Mouse (Mus musculus): ENCODE results near the gene Olfr790. TPM values are rescaled to one million over a fixed set of nuclear protein-coding genes. Genes with fewer than 3 reads are reported as not detected.

Gene Olfr790
- total RNA-seq (2017): not detected in 2 replicates

DNA sequence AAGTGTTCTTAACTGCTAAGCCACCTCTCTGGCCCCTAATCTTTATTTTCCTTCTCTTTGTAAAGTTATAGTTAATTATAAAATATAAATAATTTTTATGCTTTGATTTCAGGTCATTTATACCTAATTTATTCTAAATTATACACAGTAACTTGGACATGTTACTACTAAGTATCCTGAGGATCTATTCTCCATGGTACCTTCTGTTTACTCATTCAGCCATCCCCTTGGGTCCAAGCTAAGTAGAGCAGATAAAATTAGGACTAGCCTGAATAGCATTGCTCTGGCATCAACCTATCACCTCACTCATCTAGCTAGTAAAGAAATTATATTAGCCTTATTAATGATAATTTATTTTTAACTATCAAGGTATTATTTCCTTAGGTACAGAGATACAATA lies at the start of gene Olfr790:
Gene Olfr790 (plus strand): TSS at position 301 of the 400 bp plus-strand sequence.
- no peak for ATAC-seq (replicated peaks in 1 of 2; ENCODE audit: insufficient read depth in 1 of 2, low FRiP score in 2 of 2, low TSS enrichment in 1 of 2, low read depth in 1 of 2, poor library complexity in 2 of 2, severe bottlenecking in 2 of 2)

DNA sequence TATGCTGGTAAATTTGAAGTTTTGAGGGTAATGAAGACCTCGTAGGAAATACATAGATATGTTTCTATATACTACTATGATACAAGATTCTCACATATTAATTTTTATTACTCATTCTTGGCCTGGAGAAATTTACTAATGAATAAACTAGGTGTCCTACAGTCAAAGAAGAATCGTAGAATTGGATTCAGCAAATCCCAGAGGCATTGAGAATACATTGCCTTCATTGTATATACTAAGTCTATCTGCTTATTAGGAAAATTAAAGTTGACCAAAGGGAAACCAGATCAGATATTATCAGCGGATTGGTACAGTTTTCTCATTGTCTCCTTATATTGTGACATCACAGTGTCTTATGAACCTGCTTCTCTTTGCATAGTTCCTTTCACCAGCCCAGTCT lies 36.7 kb upstream of the Olfr790 start, which contains the start of gene Olfr787:
Gene Olfr787 (plus strand): TSS at position 301 of the 400 bp plus-strand sequence.
- ATAC-seq (replicated peaks in 1 of 2; ENCODE audit: insufficient read depth in 1 of 2, low FRiP score in 2 of 2, low TSS enrichment in 1 of 2, low read depth in 1 of 2, poor library complexity in 2 of 2, severe bottlenecking in 2 of 2): no peak

DNA sequence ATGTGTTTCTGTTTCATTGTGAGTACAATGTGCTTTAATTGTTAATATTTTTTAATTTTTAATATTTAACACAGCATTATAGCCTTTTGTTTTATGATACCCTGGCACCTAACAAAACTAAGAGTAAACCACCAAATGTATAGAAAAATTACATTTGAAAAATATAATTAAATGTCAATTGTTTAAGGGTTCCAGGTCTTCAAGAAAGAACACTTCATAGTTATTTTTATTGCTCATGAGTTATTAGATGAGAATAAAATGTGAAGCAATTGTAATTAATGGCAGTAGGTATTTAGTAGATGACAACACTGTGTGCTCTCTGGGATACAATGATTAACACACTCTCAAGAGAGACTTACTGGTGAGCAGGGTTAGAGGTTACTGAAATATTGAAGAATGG lies 27.6 kb upstream of the Olfr790 start, which contains the start of gene Olfr788:
Gene Olfr788 (plus strand): TSS at position 301 of the 400 bp plus-strand sequence.
- ATAC-seq (replicated peaks in 1 of 2; ENCODE audit: insufficient read depth in 1 of 2, low FRiP score in 2 of 2, low TSS enrichment in 1 of 2, low read depth in 1 of 2, poor library complexity in 2 of 2, severe bottlenecking in 2 of 2): no peak

DNA sequence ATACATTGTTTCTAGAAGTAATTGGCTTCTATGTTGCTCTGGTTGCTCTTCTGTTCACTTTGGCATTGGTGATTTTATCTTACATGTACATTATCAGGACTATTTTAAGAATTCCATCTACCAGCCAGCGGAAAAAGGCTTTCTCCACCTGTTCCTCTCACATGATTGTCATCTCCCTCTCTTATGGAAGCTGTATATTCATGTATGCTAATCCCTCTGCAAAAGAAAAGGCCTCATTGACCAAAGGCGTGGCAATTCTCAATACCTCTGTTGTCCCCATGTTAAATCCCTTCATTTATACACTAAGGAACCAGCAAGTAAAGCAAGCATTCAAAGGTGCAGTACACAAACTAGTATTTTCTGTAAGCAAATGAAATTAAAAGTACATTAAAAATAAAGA lies 25.0 kb upstream of the Olfr790 start:
- no peak for ATAC-seq (replicated peaks in 1 of 2; ENCODE audit: insufficient read depth in 1 of 2, low FRiP score in 2 of 2, low TSS enrichment in 1 of 2, low read depth in 1 of 2, poor library complexity in 2 of 2, severe bottlenecking in 2 of 2)

DNA sequence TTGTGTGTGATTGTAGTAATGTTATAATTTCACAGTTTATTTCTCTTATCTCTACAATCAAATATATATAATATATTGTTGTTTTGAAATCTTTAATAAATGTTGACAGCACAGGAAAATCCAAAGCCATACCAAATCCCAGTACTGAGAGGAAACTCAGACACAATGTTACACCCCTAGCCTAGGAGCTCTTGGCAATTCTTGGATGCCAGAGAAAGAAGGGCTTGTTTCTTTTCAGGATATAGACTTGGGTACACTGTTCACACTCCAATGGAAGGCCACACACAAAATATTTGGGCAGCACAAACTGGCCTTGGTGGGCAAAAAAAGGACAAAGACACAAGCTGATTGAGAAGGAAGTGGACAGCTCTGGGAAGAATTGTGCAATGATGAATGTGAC lies 24.6 kb upstream of the Olfr790 start:
- ATAC-seq (replicated peaks in 1 of 2; ENCODE audit: insufficient read depth in 1 of 2, low FRiP score in 2 of 2, low TSS enrichment in 1 of 2, low read depth in 1 of 2, poor library complexity in 2 of 2, severe bottlenecking in 2 of 2): no peak

DNA sequence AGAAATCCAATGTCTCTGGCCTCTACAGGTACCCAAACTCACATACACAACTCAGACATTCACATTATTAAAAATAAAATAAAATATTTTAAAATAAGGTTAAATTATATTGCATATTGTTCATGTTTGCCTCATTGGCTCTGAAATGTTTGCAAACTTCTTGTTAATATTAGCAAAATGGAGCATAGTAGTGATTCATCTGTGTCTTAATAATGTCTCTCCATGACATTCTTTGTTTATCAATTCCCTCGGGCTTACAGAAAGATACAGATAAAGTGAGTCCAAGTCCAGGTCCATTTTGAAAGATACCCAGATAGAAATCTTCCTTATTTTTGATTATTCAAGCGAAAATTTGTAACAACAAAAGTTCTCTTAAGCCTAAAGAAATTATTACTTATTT lies 13.8 kb upstream of the Olfr790 start, which contains the start of gene Olfr789:
Gene Olfr789 (plus strand): TSS at position 301 of the 400 bp plus-strand sequence.
- ATAC-seq (replicated peaks in 1 of 2; ENCODE audit: insufficient read depth in 1 of 2, low FRiP score in 2 of 2, low TSS enrichment in 1 of 2, low read depth in 1 of 2, poor library complexity in 2 of 2, severe bottlenecking in 2 of 2): no peak

DNA sequence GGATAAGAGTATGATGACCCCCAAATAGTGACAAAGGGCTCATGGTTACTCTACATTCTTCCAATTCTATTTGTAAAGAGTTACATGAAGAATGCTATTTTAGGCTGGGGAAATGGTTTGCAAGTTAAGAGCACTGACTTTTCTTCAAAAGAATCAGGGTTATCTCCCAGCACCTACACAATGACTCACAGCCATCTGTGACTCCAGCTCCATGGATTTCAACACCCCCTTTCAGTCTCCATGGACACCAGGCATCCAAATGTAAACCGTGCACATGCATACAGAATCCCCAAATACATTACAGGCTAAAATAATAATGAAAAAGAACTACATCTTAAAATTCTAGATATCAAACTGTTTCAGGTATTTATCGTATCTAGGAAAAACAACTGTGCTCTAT lies 8.2 kb upstream of the Olfr790 start:
- no peak for ATAC-seq (replicated peaks in 1 of 2; ENCODE audit: insufficient read depth in 1 of 2, low FRiP score in 2 of 2, low TSS enrichment in 1 of 2, low read depth in 1 of 2, poor library complexity in 2 of 2, severe bottlenecking in 2 of 2)

DNA sequence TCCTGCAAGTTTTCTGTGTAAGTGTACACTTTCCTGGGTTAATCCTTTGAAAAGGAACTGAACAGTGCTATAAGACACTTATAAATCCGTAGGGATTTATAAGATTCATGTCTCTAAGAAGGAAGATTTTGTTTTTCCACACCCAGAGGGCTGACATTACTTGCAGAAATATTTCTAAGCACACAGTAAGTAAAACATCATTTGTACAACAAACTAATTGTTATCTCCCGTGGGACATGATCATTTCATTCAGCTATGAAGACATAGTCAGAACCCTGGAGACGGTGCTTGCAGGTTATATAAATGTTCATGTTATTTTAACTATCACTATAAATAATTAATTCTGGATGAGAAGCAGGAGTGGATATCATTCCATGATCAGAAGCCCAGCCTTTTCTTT lies 23.2 kb downstream of the Olfr790 start, which contains the start of gene Olfr791:
Gene Olfr791 (plus strand): TSS at position 301 of the 400 bp plus-strand sequence.
- ATAC-seq (replicated peaks in 1 of 2; ENCODE audit: insufficient read depth in 1 of 2, low FRiP score in 2 of 2, low TSS enrichment in 1 of 2, low read depth in 1 of 2, poor library complexity in 2 of 2, severe bottlenecking in 2 of 2): no peak

DNA sequence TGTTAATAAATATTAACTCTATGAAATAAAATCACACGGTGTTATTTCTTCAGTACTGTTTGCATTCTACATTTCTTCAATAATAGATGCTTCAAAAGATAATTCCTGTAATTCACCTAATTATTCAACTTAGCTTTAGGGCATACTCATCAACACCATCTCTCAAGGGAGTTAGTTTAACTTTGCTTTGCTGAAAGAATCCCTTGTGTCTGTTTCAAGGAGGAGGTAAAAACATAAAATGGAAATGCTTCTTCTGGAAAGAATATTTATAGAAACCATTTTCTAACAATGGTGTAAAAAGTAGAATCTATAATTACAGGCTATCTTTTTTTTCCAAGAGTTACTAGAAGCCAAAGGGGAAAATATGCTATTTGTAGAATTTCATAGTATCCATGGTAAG lies 40.6 kb downstream of the Olfr790 start, which contains the start of gene Olfr792:
Gene Olfr792 (plus strand): TSS at position 301 of the 400 bp plus-strand sequence.
- no peak for ATAC-seq (replicated peaks in 1 of 2; ENCODE audit: insufficient read depth in 1 of 2, low FRiP score in 2 of 2, low TSS enrichment in 1 of 2, low read depth in 1 of 2, poor library complexity in 2 of 2, severe bottlenecking in 2 of 2)

DNA sequence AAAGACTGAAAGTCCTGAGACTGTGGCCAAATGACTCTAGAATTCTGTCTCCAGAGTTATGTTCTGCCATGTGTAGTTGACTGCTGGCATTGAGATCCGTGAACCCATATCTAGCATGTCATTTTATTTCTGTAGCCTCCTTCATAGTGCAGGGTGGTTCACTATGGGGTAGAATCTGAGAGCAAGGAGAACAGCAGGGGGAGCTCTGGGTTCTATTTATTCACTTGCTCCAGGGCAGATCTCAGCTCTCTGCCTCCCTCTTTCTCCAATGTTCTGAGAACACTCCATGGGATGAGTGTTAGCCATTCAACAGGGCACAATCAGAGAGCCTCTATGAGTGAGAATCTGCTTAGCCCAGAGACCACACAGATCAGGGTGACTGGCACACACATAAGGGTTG lies 51.1 kb downstream of the Olfr790 start:
- ATAC-seq (replicated peaks in 1 of 2; ENCODE audit: insufficient read depth in 1 of 2, low FRiP score in 2 of 2, low TSS enrichment in 1 of 2, low read depth in 1 of 2, poor library complexity in 2 of 2, severe bottlenecking in 2 of 2): no peak

Other genes starting within 250 kb of the Olfr790 start
- not detected in 2 replicates for gene Olfr776, start 239.4 kb upstream of the Olfr790 start, total RNA-seq (2017)
- gene Olfr777, start 227.0 kb upstream of the Olfr790 start, total RNA-seq (2017): not detected in 2 replicates
- not detected in 2 replicates for gene Olfr780, start 180.4 kb upstream of the Olfr790 start, total RNA-seq (2017)
- gene Olfr781, start 169.6 kb upstream of the Olfr790 start, total RNA-seq (2017): not detected in 2 replicates
- gene Olfr782, start 149.6 kb upstream of the Olfr790 start, total RNA-seq (2017): not detected in 2 replicates
- not detected in 2 replicates for gene Olfr784, start 114.4 kb upstream of the Olfr790 start, total RNA-seq (2017)
- not detected in 2 replicates for gene Olfr785, start 93.1 kb upstream of the Olfr790 start, total RNA-seq (2017)
- gene Olfr786, start 71.2 kb upstream of the Olfr790 start, total RNA-seq (2017): not detected in 2 replicates
- gene Olfr787, start 36.6 kb upstream of the Olfr790 start, total RNA-seq (2017): not detected in 2 replicates
- not detected in 2 replicates for gene Olfr788, start 27.5 kb upstream of the Olfr790 start, total RNA-seq (2017)
- not detected in 2 replicates for gene Olfr789, start 13.7 kb upstream of the Olfr790 start, total RNA-seq (2017)
- not detected in 2 replicates for gene Olfr791, start 23.3 kb downstream of the Olfr790 start, total RNA-seq (2017)
- not detected in 2 replicates for gene Olfr792, start 40.7 kb downstream of the Olfr790 start, total RNA-seq (2017)
- gene Olfr794, start 69.2 kb downstream of the Olfr790 start, total RNA-seq (2017): not detected in 2 replicates
- not detected in 2 replicates for gene Olfr796, start 114.1 kb downstream of the Olfr790 start, total RNA-seq (2017)
- gene Olfr798, start 129.4 kb downstream of the Olfr790 start, total RNA-seq (2017): not detected in 2 replicates
- gene Olfr799, start 139.0 kb downstream of the Olfr790 start, total RNA-seq (2017): not detected in 2 replicates
- gene Olfr800, start 159.2 kb downstream of the Olfr790 start, total RNA-seq (2017): 0.25 TPM in 1 of 2 replicates, not detected in the other
- gene Olfr801, start 175.4 kb downstream of the Olfr790 start, total RNA-seq (2017): not detected in 2 replicates
- gene Olfr802, start 189.7 kb downstream of the Olfr790 start, total RNA-seq (2017): not detected in 2 replicates
- not detected in 2 replicates for gene Olfr803, start 195.8 kb downstream of the Olfr790 start, total RNA-seq (2017)
- not detected in 2 replicates for gene Olfr804, start 204.7 kb downstream of the Olfr790 start, total RNA-seq (2017)
- not detected in 2 replicates for gene Olfr805, start 230.9 kb downstream of the Olfr790 start, total RNA-seq (2017)
- not detected in 2 replicates for gene Olfr806, start 243.4 kb downstream of the Olfr790 start, total RNA-seq (2017)